Mouse (Mus musculus) liver, postnatal 0 days (tissue): Measurements from ENCODE around the gene Emx1. TPM values are rescaled to one million over a fixed set of nuclear protein-coding genes. Genes with fewer than 3 reads are reported as not detected.
A peak's percentile ranks its signal among the peaks of the same experiment; 100 is the strongest.

Source experiments
- ATAC-seq: fragments of 200-750 bp; cut with Nextera tagmentation; 2 replicates; pipeline ENCODE4 v1.8.0; 2017; ENCODE audit warnings: mild to moderate bottlenecking, moderate library complexity
- DNase-seq: peaks from one replicate; pipeline ENCODE4 v3.0.0-alpha.2; 2016
- H3K27ac ChIP-seq: fragments of 300-500 bp; sonication (generic); 2 replicates; pipeline ENCODE4 v1.5.1; 2014; ENCODE audit warnings: antibody characterized with exemption, moderate library complexity, mild to moderate bottlenecking, low read depth
- H3K27me3 ChIP-seq: fragments of 300-500 bp; sonication (generic); 2 replicates; pipeline ENCODE4 v1.6.1; 2014; ENCODE audit warnings: low read length, control low read depth, mixed read lengths; ENCODE audit not compliant: insufficient read depth
- H3K36me3 ChIP-seq: fragments of 300-500 bp; sonication (generic); replicated peaks from 2 replicates; pipeline ENCODE4 v1.6.1; 2014; ENCODE audit warnings: mild to moderate bottlenecking, control low read depth, low read length, moderate library complexity, mixed read lengths; ENCODE audit not compliant: insufficient read depth
- H3K4me1 ChIP-seq: fragments of 300-500 bp; sonication (generic); 2 replicates; pipeline ENCODE4 v1.6.1; 2014; ENCODE audit warnings: antibody characterized with exemption, mild to moderate bottlenecking, control low read depth; ENCODE audit not compliant: insufficient read depth
- H3K4me2 ChIP-seq: fragments of 300-500 bp; sonication (generic); 2 replicates; pipeline ENCODE4 v1.6.1; 2014; ENCODE audit warnings: low read depth, mild to moderate bottlenecking, low read length, moderate library complexity, mixed read lengths
- H3K4me3 ChIP-seq: fragments of 300-500 bp; sonication (generic); 2 replicates; pipeline ENCODE4 v1.5.1; 2014; ENCODE audit warnings: low read depth, low read length
- H3K9ac ChIP-seq: fragments of 300-500 bp; sonication (generic); replicated peaks from 2 replicates; pipeline ENCODE4 v1.6.1; 2014; ENCODE audit warnings: mild to moderate bottlenecking, moderate library complexity
- H3K9me3 ChIP-seq: fragments of 300-500 bp; sonication (generic); 2 replicates; pipeline ENCODE4 v1.6.1; 2016; ENCODE audit warnings: mild to moderate bottlenecking, control low read depth, low read length, mixed read lengths
- CTCF ChIP-seq: sonication (generic); IDR thresholded peaks from 2 replicates; pipeline ENCODE4 v1.5.1; 2016; ENCODE audit warnings: antibody characterized with exemption, low read depth
- EP300 ChIP-seq: IDR thresholded peaks from 2 replicates; pipeline ENCODE4 v1.6.1; 2016; ENCODE audit warnings: antibody characterized with exemption, low read depth, mild to moderate bottlenecking
- WGBS: fragments of 180-500 bp; shearing (Covaris S2); extraction: QIAGEN DNeasy Blood & Tissue Kit; methylation state at CpG from one replicate; pipeline ENCODE4 v1.1.7; 2014; ENCODE audit not compliant: insufficient replicate concordance; 5-methylcytosine and 5-hydroxymethylcytosine counted together
- polyA plus RNA-seq: library from polyadenylated mRNA; unstranded; fragments of >200 nt; fragmentation: Nextera tagmentation; extraction: Ambion mirVana; gene quantifications from 2 replicates; pipeline ENCODE4 v1.2.1, GENCODE M21; 2015

Gene Emx1
- polyA plus RNA-seq, 1 experiment from 2014 or later, result not detected

DNA sequence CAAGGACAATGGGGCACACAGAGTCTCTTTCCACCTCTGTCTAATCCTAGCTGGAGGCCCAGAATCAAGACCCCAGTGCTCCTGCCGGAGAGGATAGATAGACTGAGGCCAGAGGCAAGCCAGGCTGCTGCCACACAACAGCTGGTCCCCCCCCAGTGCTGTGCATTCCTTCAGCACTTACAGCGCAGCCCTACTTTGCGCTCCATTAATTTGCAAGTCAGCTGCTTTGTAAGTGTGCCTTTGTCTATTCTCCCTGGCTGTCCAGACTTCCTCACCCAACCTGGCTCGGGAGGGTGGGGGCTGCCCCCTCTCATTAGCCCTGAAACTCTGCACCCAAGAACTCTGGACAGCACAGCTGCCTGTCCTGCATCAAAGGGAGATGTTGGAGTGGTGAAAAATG is 44.8 kb downstream of the Emx1 start:
- no peak for DNase-seq
- H3K4me3 ChIP-seq, result no peak overlapping the region
- TF ChIP-seq EP300 (no peak), CTCF (no peak)
- no peak overlapping the region for H3K4me2 ChIP-seq
- no peaks in the 10 kb centered on the region for H3K9me3 ChIP-seq
- WGBS, result 61% methylated on average over 4 of the region's 4 CpGs
- H3K9ac ChIP-seq, result no peak overlapping the region
- no peak for ATAC-seq
- H3K27me3 ChIP-seq, result no peaks in the 10 kb centered on the region
- H3K4me1 ChIP-seq, result no peaks in the 10 kb centered on the region
- no peak overlapping the region for H3K27ac ChIP-seq
- no peaks in the 10 kb centered on the region for H3K36me3 ChIP-seq

DNA sequence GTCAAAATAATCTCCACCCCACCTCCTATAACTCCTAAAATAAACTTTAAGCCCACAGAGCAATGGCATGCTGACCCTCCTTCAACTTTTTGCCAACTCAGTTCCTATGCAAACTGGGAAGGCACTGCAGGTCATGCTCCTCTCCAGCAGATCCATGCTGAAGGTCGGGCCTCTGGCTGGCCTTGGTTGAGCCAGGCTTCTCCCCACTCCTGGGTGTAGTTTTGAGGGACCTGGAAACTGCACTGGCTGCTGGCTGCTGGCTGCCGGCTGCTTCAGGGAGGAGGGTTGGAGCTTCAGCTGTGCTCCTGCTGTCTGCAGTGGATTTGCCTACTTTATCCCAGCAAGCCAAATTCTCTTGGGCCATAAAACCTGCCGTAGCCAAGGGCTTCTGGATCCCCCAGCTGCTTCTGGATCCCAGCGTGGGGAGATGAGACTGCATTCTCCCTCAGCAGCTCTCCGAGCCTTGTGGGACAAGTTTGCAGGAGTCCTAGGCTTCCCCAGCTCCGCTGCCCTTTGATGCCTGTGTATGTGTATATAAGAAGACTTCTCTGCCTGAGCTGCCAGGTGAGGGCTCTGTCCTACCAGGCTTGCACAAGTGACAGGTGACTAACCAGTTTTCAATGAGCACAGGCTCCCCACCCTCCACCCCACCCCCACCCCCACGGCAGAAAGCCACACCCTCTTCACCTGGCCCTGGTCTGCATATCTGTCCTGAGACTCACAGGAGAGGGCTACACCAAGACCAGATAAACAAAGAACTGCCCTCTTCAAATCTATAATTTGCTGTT is 45.8 kb downstream of the Emx1 start:
- ATAC-seq (no peak), DNase-seq (no peak)
- Histone ChIP-seq H3K4me2 (no peak overlapping the region), H3K9me3 (no peaks in the 10 kb centered on the region), H3K27me3 (no peaks in the 10 kb centered on the region), H3K4me3 (no peak overlapping the region), H3K36me3 (no peaks in the 10 kb centered on the region), H3K27ac (no peak overlapping the region), H3K4me1 (no peaks in the 10 kb centered on the region), H3K9ac (no peak overlapping the region)
- WGBS, result 40% methylated on average over 7 of the region's 7 CpGs
- no peak for TF ChIP-seq CTCF
- TF ChIP-seq EP300, result no peak

GRCm38 (mm10) chr6:85234796-85235195 is 47.6 kb downstream of the Emx1 start:
- Histone ChIP-seq H3K9me3 (no peaks in the 10 kb centered on the region), H3K27me3 (no peaks in the 10 kb centered on the region), H3K27ac (no peak overlapping the region), H3K4me1 (no peaks in the 10 kb centered on the region), H3K4me3 (no peak overlapping the region), H3K36me3 (no peaks in the 10 kb centered on the region), H3K9ac (no peak overlapping the region), H3K4me2 (no peak overlapping the region)
- WGBS, result 48% methylated on average over 5 of the region's 5 CpGs
- ATAC-seq, result no peak
- TF ChIP-seq EP300, result no peak
- TF ChIP-seq CTCF, result no peak
- DNase-seq, result no peak

DNA sequence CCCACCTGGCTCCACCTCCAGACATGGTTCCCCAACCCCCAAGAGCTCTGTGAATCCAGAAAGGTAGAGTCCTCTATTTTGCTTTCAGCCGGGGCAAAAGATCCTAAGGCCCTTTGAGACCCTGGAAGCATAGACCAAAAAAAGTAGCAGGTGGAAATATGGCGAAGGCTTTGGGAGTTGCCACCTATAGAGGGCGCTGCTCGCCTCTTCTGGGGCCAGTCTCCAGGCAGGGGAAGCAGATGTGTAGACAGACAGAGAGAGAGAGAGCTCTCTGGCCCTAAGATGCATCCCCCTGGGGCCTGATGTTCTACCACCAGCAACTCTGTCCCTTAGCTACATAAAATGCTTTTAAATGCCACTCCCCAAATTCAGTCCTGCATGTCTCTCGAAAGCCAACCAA is 49.8 kb downstream of the Emx1 start:
- WGBS, result 47% methylated on average over 5 of the region's 5 CpGs
- DNase-seq (peak; percentile 28), ATAC-seq (no peak)
- TF ChIP-seq EP300 (no peak), CTCF (peak; percentile 51)
- no peak overlapping the region for H3K9ac ChIP-seq
- H3K9me3 ChIP-seq, result no peaks in the 10 kb centered on the region
- H3K4me1 ChIP-seq, result no peaks in the 10 kb centered on the region
- no peak overlapping the region for H3K4me2 ChIP-seq
- H3K27ac ChIP-seq, result no peak overlapping the region
- no peak overlapping the region for H3K4me3 ChIP-seq
- no peaks in the 10 kb centered on the region for H3K27me3 ChIP-seq
- H3K36me3 ChIP-seq, result no peaks in the 10 kb centered on the region

GRCm38 (mm10) chr6:85237595-85238337 is 50.5 kb downstream of the Emx1 start:
- ATAC-seq (no peak), DNase-seq (no peak)
- Histone ChIP-seq H3K9ac (no peak overlapping the region), H3K9me3 (no peaks in the 10 kb centered on the region), H3K27ac (no peak overlapping the region), H3K4me1 (no peaks in the 10 kb centered on the region), H3K4me3 (no peak overlapping the region), H3K36me3 (no peaks in the 10 kb centered on the region), H3K27me3 (no peaks in the 10 kb centered on the region), H3K4me2 (no peak overlapping the region)
- WGBS, result 65% methylated on average over 10 of the region's 10 CpGs
- TF ChIP-seq CTCF, result no peak
- TF ChIP-seq EP300, result no peak

DNA sequence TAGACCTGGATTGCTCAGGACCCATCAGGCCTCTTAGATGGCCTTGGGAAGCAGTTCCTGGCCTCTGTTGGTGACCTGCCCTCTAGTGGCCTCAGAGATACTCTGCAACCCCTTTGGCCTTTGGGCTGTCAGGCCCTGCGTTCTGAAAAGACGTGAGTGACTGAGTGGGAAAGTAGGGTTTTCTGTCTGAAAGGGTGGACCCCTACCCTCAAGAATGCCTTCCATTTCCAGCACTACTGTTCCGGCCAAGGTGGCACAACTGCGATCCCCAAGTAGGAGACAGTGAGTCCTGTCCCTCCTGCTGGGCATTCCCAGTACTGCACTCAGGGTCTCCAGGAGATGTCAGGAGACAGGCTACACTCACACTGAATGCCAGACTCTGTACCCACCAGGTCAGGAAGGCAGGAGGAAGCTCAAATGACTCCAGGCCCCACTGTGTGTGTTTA is 51.8 kb downstream of the Emx1 start:
- Histone ChIP-seq H3K9ac (no peak overlapping the region), H3K4me2 (peak overlapping the region; percentile 44), H3K4me1 (no peaks in the 10 kb centered on the region), H3K9me3 (no peaks in the 10 kb centered on the region), H3K36me3 (no peaks in the 10 kb centered on the region), H3K27ac (no peak overlapping the region), H3K4me3 (no peak overlapping the region), H3K27me3 (no peaks in the 10 kb centered on the region)
- no peak for TF ChIP-seq EP300
- peak; percentile 87 for TF ChIP-seq CTCF
- DNase-seq, result peak; percentile 80
- 16% methylated on average over 4 of the region's 4 CpGs for WGBS
- peak; percentile 58; the same call in 1 of the 2 replicates for ATAC-seq
